Mouse (Mus musculus): ENCODE results near the gene Unc5c. TPM values are rescaled to one million over a fixed set of nuclear protein-coding genes. Genes with fewer than 3 reads are reported as not detected.
A peak's percentile ranks its signal among the peaks of the same experiment; 100 is the strongest.

The Unc5c gene
- total RNA-seq (2021) = under 1 TPM; 0.08 to 0.22 TPM
- long read RNA-seq, experiment 1 = 0 reads
- long read RNA-seq, experiment 2 = 0 reads

GRCm38 (mm10) chr3:141465104-141465705 lies at the start of gene Unc5c:
TSS of gene Unc5c (plus strand) at chr3:141465216.
- DNase-seq = peak; percentile 52
- intact Hi-C loops (cut with DNase I; ENCODE audit: low total_unique reads) = loop anchor here (10.0 kb wide), 1 partner anchor 360 kb away; no protein-coding TSS in a partner anchor

- intact Hi-C loops (cut with DNase I; ENCODE audit: low total_unique reads) = no loop called here
- DNase-seq = no peak
These were observed 7.5 kb upstream of the Unc5c start for GRCm38 (mm10) chr3:141457475-141457874.

GRCm38 (mm10) chr3:141462482-141462881 lies 2.5 kb upstream of the Unc5c start:
- intact Hi-C loops (cut with DNase I; ENCODE audit: low total_unique reads) = loop anchor here (10.0 kb wide), 1 partner anchor 362 kb away; no protein-coding TSS in a partner anchor
- no peak for DNase-seq

- DNase-seq = peak; percentile 18
- intact Hi-C loops (cut with DNase I; ENCODE audit: low total_unique reads) = loop anchor here (10.0 kb wide), 1 partner anchor 360 kb away; no protein-coding TSS in a partner anchor
These were observed 319 bp upstream of the Unc5c start for GRCm38 (mm10) chr3:141464691-141465103.

GRCm38 (mm10) chr3:141466061-141466460 lies 1.0 kb downstream of the Unc5c start:
- no peak for DNase-seq
- intact Hi-C loops (cut with DNase I; ENCODE audit: low total_unique reads) = loop anchor here (10.0 kb wide), 1 partner anchor 359 kb away; no protein-coding TSS in a partner anchor

GRCm38 (mm10) chr3:141466727-141467335 lies 1.8 kb downstream of the Unc5c start:
- intact Hi-C loops (cut with DNase I; ENCODE audit: low total_unique reads) = loop anchor here (10.0 kb wide), 1 partner anchor 358 kb away; no protein-coding TSS in a partner anchor
- no peak for DNase-seq

GRCm38 (mm10) chr3:141469338-141469737 lies 4.3 kb downstream of the Unc5c start:
- intact Hi-C loops (cut with DNase I; ENCODE audit: low total_unique reads) = loop anchor here (10.0 kb wide), 1 partner anchor 355 kb away; no protein-coding TSS in a partner anchor

GRCm38 (mm10) chr3:141473205-141473604 lies 8.2 kb downstream of the Unc5c start:
- intact Hi-C loops (cut with DNase I; ENCODE audit: low total_unique reads) = no loop called here
- DNase-seq = no peak

More at GRCm38 (mm10) chr3:141469338-141469737, 4.3 kb downstream of the Unc5c start:
- no peak for DNase-seq

GRCm38 (mm10) chr3:141475389-141475788 lies 10.4 kb downstream of the Unc5c start:
- DNase-seq = no peak
- intact Hi-C loops (cut with DNase I; ENCODE audit: low total_unique reads) = no loop called here

GRCm38 (mm10) chr3:141475919-141476318 lies 10.9 kb downstream of the Unc5c start:
- intact Hi-C loops (cut with DNase I; ENCODE audit: low total_unique reads) = no loop called here

GRCm38 (mm10) chr3:141476670-141477069 lies 11.7 kb downstream of the Unc5c start:
- intact Hi-C loops (cut with DNase I; ENCODE audit: low total_unique reads) = no loop called here
- DNase-seq = no peak

More at GRCm38 (mm10) chr3:141475919-141476318, 10.9 kb downstream of the Unc5c start:
- no peak for DNase-seq

- DNase-seq = no peak
- intact Hi-C loops (cut with DNase I; ENCODE audit: low total_unique reads) = no loop called here
These were observed 17.4 kb downstream of the Unc5c start for GRCm38 (mm10) chr3:141482465-141482864.

GRCm38 (mm10) chr3:141483665-141484431 lies 18.8 kb downstream of the Unc5c start:
- intact Hi-C loops (cut with DNase I; ENCODE audit: low total_unique reads) = no loop called here
- DNase-seq = no peak

GRCm38 (mm10) chr3:141485218-141485617 lies 20.2 kb downstream of the Unc5c start:
- intact Hi-C loops (cut with DNase I; ENCODE audit: low total_unique reads) = no loop called here
- no peak for DNase-seq

- intact Hi-C loops (cut with DNase I; ENCODE audit: low total_unique reads) = no loop called here
- DNase-seq = no peak
These were observed 25.6 kb downstream of the Unc5c start for GRCm38 (mm10) chr3:141490647-141491046.

- intact Hi-C loops (cut with DNase I; ENCODE audit: low total_unique reads) = no loop called here
- peak; percentile 5 for DNase-seq
These were observed 26.4 kb downstream of the Unc5c start for GRCm38 (mm10) chr3:141491272-141491950.

- intact Hi-C loops (cut with DNase I; ENCODE audit: low total_unique reads) = no loop called here
- no peak for DNase-seq
These were observed 26.9 kb downstream of the Unc5c start for GRCm38 (mm10) chr3:141491951-141492310.

- no peak for DNase-seq
- intact Hi-C loops (cut with DNase I; ENCODE audit: low total_unique reads) = no loop called here
These were observed 28.0 kb downstream of the Unc5c start for GRCm38 (mm10) chr3:141493000-141493399.

GRCm38 (mm10) chr3:141498348-141499056 lies 33.5 kb downstream of the Unc5c start:
- no peak for DNase-seq
- intact Hi-C loops (cut with DNase I; ENCODE audit: low total_unique reads) = no loop called here
